Mouse (Mus musculus): ENCODE data around the gene Herc1.

- TF ChIP-seq EP300 (IDR thresholded peaks at IDR 0.05) (no peak), CTCF (IDR thresholded peaks at IDR 0.05) (no peak)
These were observed 155.8 kb downstream of the Herc1 start for GRCm38 (mm10) chr9:66506011-66506410.

Data from lung, postnatal 0 days (tissue).